Mouse (Mus musculus): ENCODE data around the gene Serinc2. TPM values are rescaled to one million over a fixed set of nuclear protein-coding genes. Genes with fewer than 3 reads are reported as not detected.

The Serinc2 gene
- total and polyA plus RNA-seq, 3 experiments, result 0.08 to 0.20 TPM; not detected in 1

DNA sequence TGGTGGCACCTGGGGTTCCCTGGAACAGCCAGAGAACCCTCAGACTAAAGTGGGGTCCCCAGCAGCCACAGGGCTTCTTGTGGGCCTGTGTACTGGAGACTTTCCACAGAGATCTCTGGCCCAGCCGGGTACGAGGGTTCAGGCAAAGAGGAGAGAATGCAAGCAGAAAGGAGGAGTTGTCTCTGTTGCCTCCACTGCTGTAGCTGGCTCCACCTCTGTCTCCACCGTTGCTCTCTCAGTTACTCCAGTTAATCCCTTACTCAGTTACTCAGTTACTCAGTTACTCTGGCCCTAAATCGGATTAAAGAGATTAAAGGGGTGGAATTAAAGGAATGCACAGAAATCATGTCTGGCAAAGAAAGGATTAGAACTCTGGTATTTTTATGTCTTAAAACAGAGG, 56.8 kb downstream of the Serinc2 start, which contains the start of gene Gm853:
Gene Gm853, minus strand, starts transcription at position 223 of the 400 bp plus-strand sequence.
- Histone ChIP-seq H3K4me3 (replicated peaks in 1 of 3; ENCODE audit: low read depth in 2 of 3, low read length in 2 of 3, poor library complexity in 1 of 3) (no peak within 1 kb of the TSS), H3K79me2 (replicated peaks; ENCODE audit: control insufficient read depth, extremely low read depth, insufficient read depth, poor library complexity, severe bottlenecking) (no peaks in the 10 kb centered on the region), H3K36me3 (replicated peaks in 1 of 2; ENCODE audit: control insufficient read depth in 1 of 2, insufficient read depth in 1 of 2, low read length in 1 of 2) (no peaks in the 10 kb centered on the region), H3K9ac (ENCODE audit: insufficient read depth, low read depth) (no peak within 1 kb of the TSS), H3K4me1 (ENCODE audit: control insufficient read depth in 1 of 2, insufficient read depth in 2 of 2) (0 out of 4 replicates have a peak, but pooled peaks cover 0 to 2% of the 10 kb centered on the region in 2 experiments), H3K27ac (ENCODE audit: insufficient read depth, low read depth) (no peak within 1 kb of the TSS), H3K27me3 (replicated peaks) (peaks cover 81% of the 10 kb centered on the region), H3K9me3 (replicated peaks; ENCODE audit: low read length) (no peaks in the 10 kb centered on the region), H3K4me2 (ENCODE audit: insufficient read depth, low read depth, poor library complexity, severe bottlenecking) (no peak within 1 kb of the TSS)
- dilution Hi-C loops (cut with MboI; ENCODE audit: extremely low pct_ligation_motif_present, extremely low pct_unique_long_range_greater_than_20kb, low sequenced_read_pairs), result no loop called here
- in situ Hi-C loops (cut with MboI; ENCODE audit: low pct_ligation_motif_present, low pct_unique_long_range_greater_than_20kb, low sequenced_read_pairs), result no loop called here
- no peak for DNase-seq (ENCODE audit: extremely low read depth)
- TF ChIP-seq POLR2A (IDR thresholded peaks at IDR 0.05; ENCODE audit: low read depth, low read length), result no peak
- TF ChIP-seq MAX (IDR thresholded peaks at IDR 0.05; ENCODE audit: low read length), result no peak
- no peak for TF ChIP-seq NRF1 (IDR thresholded peaks at IDR 0.05; ENCODE audit: low read depth, low read length)
- no peak for TF ChIP-seq JUN (IDR thresholded peaks at IDR 0.05; ENCODE audit: insufficient read depth, low read depth, low read length)
- TF ChIP-seq E2F4 (IDR thresholded peaks at IDR 0.05; ENCODE audit: insufficient replicate concordance, low read depth, low read length), result no peak
- TF ChIP-seq CTCF (conservative IDR thresholded peaks at IDR 0.05 in 1 of 2, IDR thresholded peaks at IDR 0.05 in 1 of 2; ENCODE audit: low read depth in 2 of 2, low read length in 2 of 2), result no peak
- no peak for TF ChIP-seq ETS1 (conservative IDR thresholded peaks at IDR 0.05; ENCODE audit: low read depth, low read length)
- TF ChIP-seq MYC (IDR thresholded peaks at IDR 0.05; ENCODE audit: low read depth, low read length), result no peak
- TF ChIP-seq EP300 (IDR thresholded peaks at IDR 0.05; ENCODE audit: low read length), result no peak
- no peak for TF ChIP-seq JUND (conservative IDR thresholded peaks at IDR 0.05; ENCODE audit: low read depth, low read length)
- no peak for TF ChIP-seq GABPA (IDR thresholded peaks at IDR 0.05; ENCODE audit: insufficient replicate concordance, low read depth, low read length)
- no peak for TF ChIP-seq IRF4 (IDR thresholded peaks at IDR 0.05; ENCODE audit: low read depth, low read length)
- TF ChIP-seq MAZ (IDR thresholded peaks at IDR 0.05; ENCODE audit: low read depth, low read length), result no peak
- no peak for TF ChIP-seq MAFK (IDR thresholded peaks at IDR 0.05; ENCODE audit: insufficient replicate concordance, low read length)
- no peak for TF ChIP-seq ZC3H11A (IDR thresholded peaks at IDR 0.05; ENCODE audit: low read depth, low read length)
- TF ChIP-seq MEF2A (IDR thresholded peaks at IDR 0.05; ENCODE audit: borderline replicate concordance, low read depth, low read length), result no peak
- no peak for TF ChIP-seq CHD2 (IDR thresholded peaks at IDR 0.05; ENCODE audit: low read length)

- TF ChIP-seq CHD2 (IDR thresholded peaks at IDR 0.05; ENCODE audit: low read length), result no peak
- no peak for TF ChIP-seq MAFK (IDR thresholded peaks at IDR 0.05; ENCODE audit: insufficient replicate concordance, low read length)
- TF ChIP-seq KAT2A (IDR thresholded peaks at IDR 0.05; ENCODE audit: insufficient replicate concordance, low read length), result no peak
- TF ChIP-seq NRF1 (IDR thresholded peaks at IDR 0.05; ENCODE audit: low read depth, low read length), result no peak
- no peak for TF ChIP-seq MYC (IDR thresholded peaks at IDR 0.05; ENCODE audit: low read depth, low read length)
- no peak for TF ChIP-seq ETS1 (conservative IDR thresholded peaks at IDR 0.05; ENCODE audit: low read depth, low read length)
- TF ChIP-seq TCF12 (IDR thresholded peaks at IDR 0.05; ENCODE audit: low read depth, low read length), result no peak
- no peak for TF ChIP-seq EP300 (IDR thresholded peaks at IDR 0.05; ENCODE audit: low read length)
- TF ChIP-seq ZNF384 (IDR thresholded peaks at IDR 0.05; ENCODE audit: low read depth, low read length), result no peak
- no peak for TF ChIP-seq JUN (IDR thresholded peaks at IDR 0.05; ENCODE audit: insufficient read depth, low read depth, low read length)
- no peak for TF ChIP-seq SIN3A (IDR thresholded peaks at IDR 0.05; ENCODE audit: low read length)
- TF ChIP-seq USF2 (conservative IDR thresholded peaks at IDR 0.05; ENCODE audit: low read depth, low read length), result no peak
- no peak for TF ChIP-seq MAZ (IDR thresholded peaks at IDR 0.05; ENCODE audit: low read depth, low read length)
- no peak for TF ChIP-seq USF1 (IDR thresholded peaks at IDR 0.05; ENCODE audit: low read depth, low read length)
- TF ChIP-seq IRF4 (IDR thresholded peaks at IDR 0.05; ENCODE audit: low read depth, low read length), result no peak
- Histone ChIP-seq H3K27me3 (replicated peaks) (peaks cover 79% of the 10 kb centered on the region), H3K4me3 (replicated peaks in 1 of 3; ENCODE audit: low read depth in 2 of 3, low read length in 2 of 3, poor library complexity in 1 of 3) (no peak overlapping the region), H3K27ac (ENCODE audit: insufficient read depth, low read depth) (no peak overlapping the region), H3K4me2 (ENCODE audit: insufficient read depth, low read depth, poor library complexity, severe bottlenecking) (no peak overlapping the region), H3K36me3 (replicated peaks in 1 of 2; ENCODE audit: control insufficient read depth in 1 of 2, insufficient read depth in 1 of 2, low read length in 1 of 2) (no peaks in the 10 kb centered on the region), H3K4me1 (ENCODE audit: control insufficient read depth in 1 of 2, insufficient read depth in 2 of 2) (0 out of 4 replicates have a peak, but pooled peaks cover 0 to 2% of the 10 kb centered on the region in 2 experiments), H3K9me3 (replicated peaks; ENCODE audit: low read length) (no peaks in the 10 kb centered on the region), H3K9ac (ENCODE audit: insufficient read depth, low read depth) (no peak overlapping the region), H3K79me2 (replicated peaks; ENCODE audit: control insufficient read depth, extremely low read depth, insufficient read depth, poor library complexity, severe bottlenecking) (no peaks in the 10 kb centered on the region)
- in situ Hi-C loops (cut with MboI; ENCODE audit: low pct_ligation_motif_present, low pct_unique_long_range_greater_than_20kb, low sequenced_read_pairs), result no loop called here
- DNase-seq (ENCODE audit: extremely low read depth), result no peak
- dilution Hi-C loops (cut with MboI; ENCODE audit: extremely low pct_ligation_motif_present, extremely low pct_unique_long_range_greater_than_20kb, low sequenced_read_pairs), result no loop called here
Observed at GRCm38 (mm10) chr4:130220176-130220575, 58.8 kb downstream of the Serinc2 start.
